Mouse (Mus musculus): Measurements from ENCODE around the gene Rnf11.

Gene Rnf11

GRCm38 (mm10) chr4:109444951-109445350 lies 39.6 kb downstream of the Rnf11 start:
- no peak for DNase-seq (ENCODE audit: low spot score in 2 of 2)

- DNase-seq (ENCODE audit: low spot score in 2 of 2) = no peak
Measured at GRCm38 (mm10) chr4:109444471-109444870, 40.1 kb downstream of the Rnf11 start.

GRCm38 (mm10) chr4:109442649-109443048 lies 41.9 kb downstream of the Rnf11 start:
- peak; percentile 55 to 66 for DNase-seq (ENCODE audit: low spot score in 2 of 2)

- DNase-seq (ENCODE audit: low spot score in 2 of 2) = no peak
Measured at GRCm38 (mm10) chr4:109442126-109442525, 42.4 kb downstream of the Rnf11 start.

- DNase-seq (ENCODE audit: low spot score in 2 of 2) = no peak
Measured at GRCm38 (mm10) chr4:109441000-109441399, 43.5 kb downstream of the Rnf11 start.

- no peak for DNase-seq (ENCODE audit: low spot score in 2 of 2)
Measured at GRCm38 (mm10) chr4:109440381-109440780, 44.1 kb downstream of the Rnf11 start.

- no peak for DNase-seq (ENCODE audit: low spot score in 2 of 2)
Measured at GRCm38 (mm10) chr4:109439825-109440248, 44.7 kb downstream of the Rnf11 start.

- DNase-seq (ENCODE audit: low spot score in 2 of 2) = no peak
Measured at GRCm38 (mm10) chr4:109439101-109439500, 45.4 kb downstream of the Rnf11 start.

GRCm38 (mm10) chr4:109437913-109438878 lies 46.3 kb downstream of the Rnf11 start:
- DNase-seq (ENCODE audit: low spot score in 2 of 2) = peak; percentile 59 to 64

- DNase-seq (ENCODE audit: low spot score in 2 of 2) = no peak
Measured at GRCm38 (mm10) chr4:109434256-109434655, 50.3 kb downstream of the Rnf11 start.

GRCm38 (mm10) chr4:109433641-109434040 lies 50.9 kb downstream of the Rnf11 start:
- DNase-seq (ENCODE audit: low spot score in 2 of 2) = no peak

GRCm38 (mm10) chr4:109432668-109433375 lies 51.7 kb downstream of the Rnf11 start:
- no peak for DNase-seq (ENCODE audit: low spot score in 2 of 2)

GRCm38 (mm10) chr4:109430854-109431253 lies 53.7 kb downstream of the Rnf11 start:
- peak; percentile 35 to 65 for DNase-seq (ENCODE audit: low spot score in 2 of 2)

GRCm38 (mm10) chr4:109430250-109430649 lies 54.3 kb downstream of the Rnf11 start:
- no peak for DNase-seq (ENCODE audit: low spot score in 2 of 2)

- no peak for DNase-seq (ENCODE audit: low spot score in 2 of 2)
Measured at GRCm38 (mm10) chr4:109427058-109427457, 57.5 kb downstream of the Rnf11 start.

GRCm38 (mm10) chr4:109423438-109423837 lies 61.1 kb downstream of the Rnf11 start:
- no peak for DNase-seq (ENCODE audit: low spot score in 2 of 2)

- DNase-seq (ENCODE audit: low spot score in 2 of 2) = no peak
Measured at GRCm38 (mm10) chr4:109422436-109422835, 62.1 kb downstream of the Rnf11 start.

GRCm38 (mm10) chr4:109421608-109422007 lies 62.9 kb downstream of the Rnf11 start:
- DNase-seq (ENCODE audit: low spot score in 2 of 2) = no peak

- no peak for DNase-seq (ENCODE audit: low spot score in 2 of 2)
Measured at GRCm38 (mm10) chr4:109420138-109420795, 64.3 kb downstream of the Rnf11 start.

GRCm38 (mm10) chr4:109419563-109419962 lies 65.0 kb downstream of the Rnf11 start:
- DNase-seq (ENCODE audit: low spot score in 2 of 2) = no peak

- DNase-seq (ENCODE audit: low spot score in 2 of 2) = no peak
Measured at GRCm38 (mm10) chr4:109419017-109419416, 65.5 kb downstream of the Rnf11 start.

- DNase-seq (ENCODE audit: low spot score in 2 of 2) = no peak
Measured at GRCm38 (mm10) chr4:109417998-109418397, 66.5 kb downstream of the Rnf11 start.
